Mouse (Mus musculus) monocyte, adult 2 months (primary cell): ENCODE data around the gene Mapk1.

Source experiments
- DNase-seq, 2 experiments: peaks; one replicate each; pipeline ENCODE4 v3.0.0; 2022; ENCODE audit warnings: low spot score in 2 of 2, low read depth in 1 of 2

Mapk1 gene

DNA sequence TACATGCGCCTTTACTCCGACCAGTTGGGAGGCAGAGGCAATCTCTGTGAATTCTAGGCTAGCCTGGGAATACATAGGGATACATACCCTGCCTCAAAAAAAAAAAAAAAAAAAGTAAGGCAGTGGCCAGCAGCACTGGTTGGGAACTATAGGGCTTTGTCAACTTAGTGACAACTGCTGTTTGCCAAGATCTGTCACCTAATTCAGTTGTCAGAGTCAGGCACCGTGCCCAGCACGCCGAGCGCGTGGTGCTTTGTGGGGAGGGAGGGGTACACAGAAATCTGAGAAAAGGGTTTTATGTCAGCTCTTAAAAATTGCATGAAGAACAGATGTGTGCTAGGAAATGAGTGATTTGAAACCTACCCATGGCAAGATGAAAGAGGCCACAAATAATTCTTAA, 94.9 kb downstream of the Mapk1 start:
- DNase-seq = no peak

DNA sequence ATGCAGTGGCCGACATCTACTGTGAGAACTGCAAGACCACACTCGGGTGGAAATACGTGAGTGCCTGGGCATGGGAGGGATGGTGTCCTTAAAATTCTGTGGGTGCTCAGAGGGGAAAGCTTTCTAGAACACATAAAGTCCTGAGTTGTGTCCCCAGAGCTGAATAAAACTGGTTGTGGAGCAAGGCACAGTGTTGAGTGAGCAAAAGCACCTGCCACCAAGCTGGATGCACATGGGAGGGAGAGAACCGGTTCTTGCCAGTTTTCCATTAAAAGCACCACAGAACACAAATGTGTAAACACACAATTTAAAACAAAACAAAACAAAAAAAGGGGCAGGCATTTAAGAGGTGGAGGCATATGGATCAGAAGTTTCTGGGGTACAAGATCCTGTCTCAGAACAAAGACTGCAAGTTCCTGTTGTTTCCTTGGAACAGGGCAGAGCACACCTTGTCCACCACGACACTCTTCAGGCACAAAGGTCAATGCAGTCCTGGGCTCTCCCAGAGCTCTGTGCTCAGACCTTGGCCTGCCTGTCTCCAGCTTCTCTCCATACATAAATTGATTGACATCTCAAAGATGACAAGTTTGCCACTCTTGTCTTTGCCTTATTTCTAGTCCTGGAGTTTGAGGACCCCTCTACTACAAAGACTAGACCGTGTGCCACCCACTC, 99.1 kb downstream of the Mapk1 start:
- no peak for DNase-seq

DNA sequence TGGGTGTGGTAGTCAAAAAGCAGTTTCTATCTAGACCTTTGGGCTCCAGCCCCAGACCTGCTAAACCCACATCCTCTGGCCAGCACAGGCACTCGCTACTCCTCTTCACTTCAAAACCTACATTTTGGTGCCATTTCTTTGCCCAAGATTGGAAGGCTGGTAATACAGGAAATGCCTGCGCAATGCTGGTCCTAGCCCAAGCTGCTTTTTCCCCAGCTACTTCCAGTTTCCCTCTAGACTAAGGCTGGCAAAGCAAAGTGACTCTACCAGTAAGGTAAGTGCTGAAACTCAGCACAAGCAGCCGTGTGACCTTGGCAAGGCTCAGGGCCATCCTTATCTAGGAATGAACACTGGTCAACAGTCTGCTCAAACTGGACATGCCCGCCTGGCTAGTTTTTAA, 102.5 kb downstream of the Mapk1 start:
- no peak for DNase-seq

DNA sequence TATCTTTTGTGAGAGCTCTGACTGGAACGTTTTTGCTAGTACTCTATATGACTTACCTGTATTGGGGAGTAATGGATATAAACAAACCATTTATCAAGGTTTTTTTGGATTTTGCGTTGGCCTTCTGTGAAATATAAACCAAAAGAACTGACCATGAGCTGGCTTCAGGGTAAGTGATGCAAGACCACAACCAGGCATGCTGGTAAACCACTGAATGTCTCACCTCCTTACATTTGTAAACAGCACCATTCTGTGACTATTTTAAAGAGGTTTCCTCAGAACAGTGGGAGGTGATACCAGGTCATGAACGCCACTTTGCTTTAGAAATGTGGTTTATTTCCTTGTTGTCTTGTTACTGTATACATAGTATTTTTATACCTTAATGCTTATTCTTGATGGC, 103.1 kb downstream of the Mapk1 start:
- no peak for DNase-seq

DNA sequence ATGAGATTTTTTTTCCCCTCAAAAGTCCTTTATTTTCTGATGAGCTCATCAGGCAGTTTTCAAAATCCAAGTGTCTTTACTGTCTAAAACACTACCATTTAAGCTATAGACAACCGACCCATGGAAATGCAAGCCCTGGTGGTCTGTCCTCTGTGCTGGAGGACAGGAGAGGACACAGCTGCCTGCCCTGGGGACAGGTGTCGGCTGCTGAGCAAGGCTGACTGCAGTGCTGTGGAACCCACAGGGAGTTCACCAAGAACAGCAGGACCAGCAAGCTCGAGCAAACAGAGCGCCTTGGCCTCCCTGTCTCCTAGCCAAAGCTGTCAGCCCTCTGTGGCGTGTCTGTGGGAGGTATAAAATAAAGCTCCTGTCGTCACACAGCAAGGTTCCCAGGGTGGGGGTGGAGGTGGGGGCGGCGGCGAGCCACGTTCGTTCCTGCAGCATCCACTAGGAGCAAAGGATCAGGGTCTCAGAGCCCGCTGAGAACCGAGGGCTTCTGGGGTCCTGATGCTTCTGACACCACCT, 103.5 kb downstream of the Mapk1 start:
- DNase-seq = no peak

DNA sequence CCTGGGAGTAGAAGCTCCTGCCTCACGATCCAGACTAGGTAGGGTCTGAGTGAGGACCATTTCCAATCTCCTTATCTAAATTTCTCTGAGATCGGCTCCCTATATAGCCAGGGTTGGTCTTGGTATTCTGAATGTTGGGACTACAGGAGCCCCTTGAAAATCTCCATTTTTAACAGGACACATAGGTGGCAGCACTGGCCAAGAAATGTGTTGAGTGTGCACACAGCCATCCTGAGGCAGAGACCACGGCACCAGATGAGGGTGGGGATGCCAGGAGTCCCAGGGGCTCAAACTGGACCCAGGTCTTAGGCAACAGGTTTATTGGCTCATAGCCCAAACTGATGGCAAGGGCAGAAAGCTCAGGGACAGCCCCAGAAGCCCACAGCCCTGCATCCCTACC, 105.2 kb downstream of the Mapk1 start:
- no peak for DNase-seq

DNA sequence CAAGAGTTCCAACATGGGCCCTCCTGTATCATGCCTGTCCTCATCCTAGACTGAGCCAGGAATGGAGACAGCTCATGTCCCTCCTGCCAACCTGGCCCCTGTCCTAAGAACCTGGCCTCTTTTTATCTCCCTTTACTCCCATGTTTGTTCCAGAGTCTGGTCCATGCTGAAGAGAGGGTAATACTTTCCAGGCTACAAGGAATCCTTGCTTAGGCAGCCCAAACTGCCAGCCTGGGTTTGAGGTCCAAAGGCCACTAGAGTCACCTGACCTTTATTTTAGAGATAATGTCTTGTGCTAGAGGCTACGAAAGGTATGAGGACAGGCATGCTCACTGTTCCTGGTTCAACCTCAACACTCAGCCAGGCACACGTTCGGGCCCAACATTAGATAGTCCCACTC, 113.8 kb downstream of the Mapk1 start:
- DNase-seq = no peak
